Mouse (Mus musculus) intestine, embryonic 15.5 days (tissue): Measurements from ENCODE around the gene Pkd1l3. TPM values are rescaled to one million over a fixed set of nuclear protein-coding genes. Genes with fewer than 3 reads are reported as not detected.

Experiments used
- ATAC-seq: fragments of 200-750 bp; cut with Nextera tagmentation; 2 replicates; pipeline ENCODE4 v1.8.0; 2017; ENCODE audit warnings: moderate TSS enrichment, moderate library complexity
- H3K27ac ChIP-seq: fragments of 300-500 bp; sonication (generic); 2 replicates; pipeline ENCODE4 v1.5.1; 2015; ENCODE audit warnings: mild to moderate bottlenecking, inconsistent platforms
- H3K27me3 ChIP-seq: fragments of 300-500 bp; sonication (generic); replicated peaks from 2 replicates; pipeline ENCODE4 v1.6.1; 2015; ENCODE audit warnings: inconsistent platforms
- H3K36me3 ChIP-seq: fragments of 300-500 bp; sonication (generic); 2 replicates; pipeline ENCODE4 v1.6.1; 2015; ENCODE audit warnings: inconsistent platforms
- H3K4me1 ChIP-seq: fragments of 300-500 bp; sonication (generic); replicated peaks from 2 replicates; pipeline ENCODE4 v1.6.1; 2015; ENCODE audit warnings: inconsistent platforms
- H3K4me2 ChIP-seq: fragments of 300-500 bp; sonication (generic); replicated peaks from 2 replicates; pipeline ENCODE4 v1.6.1; 2015; ENCODE audit warnings: mild to moderate bottlenecking, inconsistent platforms
- H3K4me3 ChIP-seq: fragments of 300-500 bp; sonication (generic); replicated peaks from 2 replicates; pipeline ENCODE4 v1.5.1; 2015; ENCODE audit warnings: inconsistent platforms
- H3K9ac ChIP-seq: fragments of 300-500 bp; sonication (generic); 2 replicates; pipeline ENCODE4 v1.6.1; 2015; ENCODE audit warnings: inconsistent platforms
- H3K9me3 ChIP-seq: fragments of 300-500 bp; sonication (generic); 2 replicates; pipeline ENCODE4 v1.6.1; 2016; ENCODE audit warnings: inconsistent platforms
- WGBS: fragments of 180-500 bp; shearing (Covaris S2); methylation state at CpG from one replicate; pipeline ENCODE4 v1.1.7; 2015; 5-methylcytosine and 5-hydroxymethylcytosine counted together
- polyA plus RNA-seq: library from polyadenylated mRNA; unstranded; fragments of >200 nt; fragmentation: Nextera tagmentation; extraction: Ambion mirVana; gene quantifications from 2 replicates; pipeline ENCODE4 v1.2.1, GENCODE M21; 2015

The Pkd1l3 gene
- polyA plus RNA-seq, 1 experiment from 2014 or later = 0.13 TPM

GRCm38 (mm10) chr8:109687248-109687647 is 72.9 kb downstream of the Pkd1l3 start:
- peaks cover 11% of the 10 kb centered on the region; the same call in 1 of the 2 replicates for H3K36me3 ChIP-seq

GRCm38 (mm10) chr8:109691769-109692168 is 77.5 kb downstream of the Pkd1l3 start:
- Histone ChIP-seq H3K27me3 (no peaks in the 10 kb centered on the region), H3K27ac (no peak overlapping the region), H3K4me2 (peak overlapping the region; percentile 63), H3K4me3 (peak overlapping the region; percentile 93), H3K36me3 (no peaks in the 10 kb centered on the region), H3K9ac (peak overlapping the region; percentile 93; the same call in 1 of the 2 replicates), H3K4me1 (peaks cover 13% of the 10 kb centered on the region), H3K9me3 (no peaks in the 10 kb centered on the region)
- ATAC-seq = no peak
- WGBS = 55% methylated on average over 5 of the region's 5 CpGs

More at GRCm38 (mm10) chr8:109687248-109687647, 72.9 kb downstream of the Pkd1l3 start:
- no peaks in the 10 kb centered on the region for H3K9me3 ChIP-seq
- no peak overlapping the region for H3K27ac ChIP-seq
- H3K9ac ChIP-seq = no peak overlapping the region
- 89% methylated on average over 5 of the region's 5 CpGs for WGBS
- peaks cover 13% of the 10 kb centered on the region for H3K4me1 ChIP-seq
- H3K4me2 ChIP-seq = no peak overlapping the region
- H3K4me3 ChIP-seq = no peak overlapping the region
- no peaks in the 10 kb centered on the region for H3K27me3 ChIP-seq
- no peak for ATAC-seq

- peak overlapping the region; percentile 93 for H3K4me3 ChIP-seq
- no peaks in the 10 kb centered on the region for H3K9me3 ChIP-seq
- peak overlapping the region; percentile 93 for H3K9ac ChIP-seq
- no peaks in the 10 kb centered on the region for H3K27me3 ChIP-seq
- H3K27ac ChIP-seq = peak overlapping the region; percentile 74
- H3K36me3 ChIP-seq = no peaks in the 10 kb centered on the region
- under 1% methylated on average over 38 of the region's 38 CpGs for WGBS
- H3K4me2 ChIP-seq = peak overlapping the region; percentile 63
- peaks cover 13% of the 10 kb centered on the region for H3K4me1 ChIP-seq
- ATAC-seq = peak; percentile 83
Observed at GRCm38 (mm10) chr8:109692443-109693145, 78.3 kb downstream of the Pkd1l3 start.

- Histone ChIP-seq H3K27me3 (no peaks in the 10 kb centered on the region), H3K4me3 (peak within 1 kb of the TSS; percentile 93), H3K36me3 (no peaks in the 10 kb centered on the region), H3K9ac (peak within 1 kb of the TSS; percentile 93), H3K27ac (peak within 1 kb of the TSS; percentile 77), H3K4me2 (peak within 1 kb of the TSS; percentile 71), H3K9me3 (no peaks in the 10 kb centered on the region), H3K4me1 (peaks cover 13% of the 10 kb centered on the region)
- peak; percentile 100 for ATAC-seq
- WGBS = 0% methylated on average over 57 of the region's 57 CpGs
Observed at GRCm38 (mm10) chr8:109693146-109693900, 79.0 kb downstream of the Pkd1l3 start, which contains the start of gene Ist1. TSS of gene Ist1 (minus strand) at chr8:109693260.

GRCm38 (mm10) chr8:109694154-109694553 is 79.8 kb downstream of the Pkd1l3 start:
- H3K4me2 ChIP-seq = peak overlapping the region; percentile 71
- no peaks in the 10 kb centered on the region for H3K27me3 ChIP-seq
- H3K36me3 ChIP-seq = no peaks in the 10 kb centered on the region
- no peak overlapping the region for H3K27ac ChIP-seq
- H3K4me3 ChIP-seq = no peak overlapping the region
- no peak overlapping the region for H3K9ac ChIP-seq
- no peaks in the 10 kb centered on the region for H3K9me3 ChIP-seq
- 55% methylated on average over 6 of the region's 6 CpGs for WGBS
- peaks cover 13% of the 10 kb centered on the region for H3K4me1 ChIP-seq
- ATAC-seq = no peak

- no peaks in the 10 kb centered on the region for H3K36me3 ChIP-seq
- no peaks in the 10 kb centered on the region for H3K4me1 ChIP-seq
- no peaks in the 10 kb centered on the region for H3K9me3 ChIP-seq
- H3K9ac ChIP-seq = no peak overlapping the region
- WGBS = 78% methylated on average over 1 of the region's 1 CpGs
- ATAC-seq = no peak
- no peak overlapping the region for H3K4me3 ChIP-seq
- H3K4me2 ChIP-seq = no peak overlapping the region
- no peak overlapping the region for H3K27ac ChIP-seq
- no peaks in the 10 kb centered on the region for H3K27me3 ChIP-seq
Observed at GRCm38 (mm10) chr8:109697754-109698153, 83.4 kb downstream of the Pkd1l3 start.

- Histone ChIP-seq H3K9me3 (no peaks in the 10 kb centered on the region), H3K36me3 (no peaks in the 10 kb centered on the region), H3K27me3 (no peaks in the 10 kb centered on the region), H3K4me2 (no peak overlapping the region), H3K4me3 (no peak overlapping the region), H3K9ac (no peak overlapping the region), H3K27ac (no peak overlapping the region), H3K4me1 (no peaks in the 10 kb centered on the region)
- WGBS = 77% methylated on average over 3 of the region's 3 CpGs
- no peak for ATAC-seq
Observed at GRCm38 (mm10) chr8:109698477-109698876, 84.2 kb downstream of the Pkd1l3 start.

- WGBS = 8% methylated on average over 24 of the region's 24 CpGs
- Histone ChIP-seq H3K36me3 (no peaks in the 10 kb centered on the region; the same call in 1 of the 2 replicates), H3K4me2 (peak overlapping the region; percentile 80), H3K27me3 (no peaks in the 10 kb centered on the region), H3K4me3 (peak overlapping the region; percentile 95), H3K27ac (peak overlapping the region; percentile 10; the same call in 1 of the 2 replicates), H3K9me3 (no peaks in the 10 kb centered on the region), H3K4me1 (peaks cover 19% of the 10 kb centered on the region), H3K9ac (peak overlapping the region; percentile 21; the same call in 1 of the 2 replicates)
- peak; percentile 48 for ATAC-seq
Observed at GRCm38 (mm10) chr8:109704565-109705319, 90.4 kb downstream of the Pkd1l3 start.

- peak within 1 kb of the TSS; percentile 95 for H3K4me3 ChIP-seq
- no peaks in the 10 kb centered on the region for H3K9me3 ChIP-seq
- H3K4me2 ChIP-seq = peak within 1 kb of the TSS; percentile 80
- no peaks in the 10 kb centered on the region for H3K27me3 ChIP-seq
- H3K9ac ChIP-seq = peak within 1 kb of the TSS; percentile 96
- peaks cover 6% of the 10 kb centered on the region; the same call in 1 of the 2 replicates for H3K36me3 ChIP-seq
- H3K4me1 ChIP-seq = peaks cover 19% of the 10 kb centered on the region
- ATAC-seq = peak; percentile 96
- WGBS = under 1% methylated on average over 71 of the region's 100 CpGs
- peak within 1 kb of the TSS; percentile 93 for H3K27ac ChIP-seq
Observed at GRCm38 (mm10) chr8:109705320-109706075, 91.2 kb downstream of the Pkd1l3 start, which contains the start of gene Zfp821. TSS of gene Zfp821 (plus strand) at chr8:109705546.

GRCm38 (mm10) chr8:109706076-109706873 is 92.0 kb downstream of the Pkd1l3 start:
- Histone ChIP-seq H3K27ac (peak overlapping the region; percentile 93; the same call in 1 of the 2 replicates), H3K27me3 (no peaks in the 10 kb centered on the region), H3K9ac (peak overlapping the region; percentile 96), H3K36me3 (peaks cover 9% of the 10 kb centered on the region; the same call in 1 of the 2 replicates), H3K9me3 (no peaks in the 10 kb centered on the region), H3K4me1 (peaks cover 19% of the 10 kb centered on the region), H3K4me2 (peak overlapping the region; percentile 80), H3K4me3 (peak overlapping the region; percentile 95)
- ATAC-seq = peak; percentile 50
- WGBS = 2% methylated on average over 29 of the region's 30 CpGs

GRCm38 (mm10) chr8:109706874-109707237 is 92.5 kb downstream of the Pkd1l3 start:
- Histone ChIP-seq H3K4me3 (peak overlapping the region; percentile 95), H3K27ac (no peak overlapping the region), H3K9ac (no peak overlapping the region), H3K36me3 (peaks cover 9% of the 10 kb centered on the region; the same call in 1 of the 2 replicates), H3K4me1 (peaks cover 19% of the 10 kb centered on the region), H3K9me3 (no peaks in the 10 kb centered on the region), H3K27me3 (no peaks in the 10 kb centered on the region), H3K4me2 (peak overlapping the region; percentile 80)
- ATAC-seq = peak; percentile 44; the same call in 1 of the 2 replicates
- WGBS = 13% methylated on average over 2 of the region's 2 CpGs
